Mouse (Mus musculus) heart, adult 2 months (tissue): ENCODE data around the gene Wdr54.

ENCODE experiments used
- CTCF ChIP-seq: fragments of 200-600 bp; IDR thresholded peaks from 2 replicates; pipeline ENCODE4 v1.8.1; 2022; ENCODE audit warnings: antibody characterized with exemption, mild to moderate bottlenecking, moderate library complexity
- EP300 ChIP-seq: fragments of 200-500 bp; IDR thresholded peaks from 2 replicates; pipeline ENCODE4 v1.6.1; 2011; ENCODE audit warnings: low read depth, low read length, control low read depth; ENCODE audit not compliant: insufficient read depth
- POLR2A ChIP-seq: fragments of 200-500 bp; IDR thresholded peaks from 2 replicates; pipeline ENCODE4 v1.6.1; 2011; ENCODE audit warnings: mild to moderate bottlenecking, low read depth, low read length, control low read depth; ENCODE audit not compliant: insufficient read depth

GRCm38 (mm10) chr6:83140044-83140443 lies 16.2 kb downstream of the Wdr54 start:
- TF ChIP-seq CTCF (no peak), EP300 (no peak), POLR2A (no peak)
